Mouse (Mus musculus): ENCODE data around the gene Rapgef3. TPM values are rescaled to one million over a fixed set of nuclear protein-coding genes. Genes with fewer than 3 reads are reported as not detected.

Gene Rapgef3
- total and polyA plus RNA-seq, 2 experiments from 2014 or later = 17.6 to 57.8 TPM

DNA sequence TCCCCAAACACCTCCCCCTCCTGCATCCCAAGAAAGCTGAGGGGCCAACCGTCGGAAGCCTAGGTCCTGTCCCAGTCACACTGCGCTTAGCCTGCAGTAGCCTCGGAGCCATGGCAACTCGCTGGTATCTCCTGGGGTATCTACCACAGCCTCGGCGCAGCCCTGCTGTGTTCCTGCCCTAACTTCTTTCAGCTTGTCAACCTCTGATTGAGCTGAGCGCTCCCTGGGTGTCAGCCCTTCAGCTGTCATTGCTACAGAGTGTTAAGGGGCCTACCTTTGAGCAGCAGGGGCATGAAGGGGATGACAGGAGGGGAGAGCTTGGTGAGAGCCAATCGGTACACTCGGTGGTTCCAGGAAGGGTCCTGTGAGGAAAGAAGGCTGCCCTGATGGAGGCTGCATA is 19.5 kb downstream of the Rapgef3 start:
- no peak for DNase-seq (ENCODE audit: low spot score)
- H3K9ac ChIP-seq (replicated peaks; ENCODE audit: low read depth, low read length) = no peak overlapping the region
- peak; percentile 58 for ATAC-seq (ENCODE audit: insufficient read depth, low read depth)
- 29% methylated on average over 10 of the region's 10 CpGs for WGBS
- no peaks in the 10 kb centered on the region for H3K27me3 ChIP-seq (ENCODE audit: control insufficient read depth, insufficient read depth, low read length)
- no peak overlapping the region for H3K4me3 ChIP-seq (ENCODE audit: low read depth, low read length)
- H3K4me1 ChIP-seq (ENCODE audit: control insufficient read depth, insufficient read depth) = peaks cover 32% of the 10 kb centered on the region
- 0 out of 2 replicates have a peak, but pooled peaks have one; percentile 22 for TF ChIP-seq EP300 (IDR thresholded peaks at IDR 0.05; ENCODE audit: low read depth)
- no peak for TF ChIP-seq CTCF (IDR thresholded peaks at IDR 0.05; ENCODE audit: low read depth)
- peaks cover 12% of the 10 kb centered on the region for H3K36me3 ChIP-seq (replicated peaks; ENCODE audit: control insufficient read depth, insufficient read depth, low read length)
- H3K9me3 ChIP-seq (replicated peaks; ENCODE audit: control insufficient read depth, low read length) = no peaks in the 10 kb centered on the region
- H3K27ac ChIP-seq (ENCODE audit: low read depth) = peak overlapping the region; percentile 22; the same call in 1 of the 2 replicates
- H3K4me2 ChIP-seq (ENCODE audit: low read depth, low read length) = peak overlapping the region; percentile 1; the same call in 1 of the 2 replicates

DNA sequence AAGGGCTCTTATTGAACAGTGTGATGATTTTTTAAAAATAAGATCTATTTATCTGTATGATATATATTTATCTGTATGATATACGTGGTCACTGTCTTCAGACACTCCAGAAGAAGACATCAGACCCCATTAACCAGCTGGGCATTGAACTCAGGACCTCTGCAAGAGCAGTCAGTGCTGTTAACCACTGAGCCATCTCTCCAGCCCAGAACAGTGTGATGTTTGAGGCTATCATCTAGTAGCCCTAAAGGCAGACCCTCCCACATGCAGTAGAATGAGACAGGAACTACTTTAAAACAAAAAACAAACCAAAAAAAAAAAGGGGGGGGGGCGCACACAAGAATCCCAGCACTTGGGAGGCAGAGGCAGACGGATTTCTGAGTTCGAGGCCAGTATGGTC is 20.3 kb downstream of the Rapgef3 start:
- no peaks in the 10 kb centered on the region for H3K9me3 ChIP-seq (replicated peaks; ENCODE audit: control insufficient read depth, low read length)
- H3K27ac ChIP-seq (ENCODE audit: low read depth) = no peak overlapping the region
- H3K9ac ChIP-seq (replicated peaks; ENCODE audit: low read depth, low read length) = no peak overlapping the region
- no peak overlapping the region for H3K4me3 ChIP-seq (ENCODE audit: low read depth, low read length)
- no peak overlapping the region for H3K4me2 ChIP-seq (ENCODE audit: low read depth, low read length)
- WGBS = 92% methylated on average over 4 of the region's 4 CpGs
- ATAC-seq (ENCODE audit: insufficient read depth, low read depth) (no peak), DNase-seq (ENCODE audit: low spot score) (no peak)
- TF ChIP-seq CTCF (IDR thresholded peaks at IDR 0.05; ENCODE audit: low read depth) (no peak), EP300 (IDR thresholded peaks at IDR 0.05; ENCODE audit: low read depth) (no peak)
- peaks cover 12% of the 10 kb centered on the region for H3K36me3 ChIP-seq (replicated peaks; ENCODE audit: control insufficient read depth, insufficient read depth, low read length)
- H3K27me3 ChIP-seq (ENCODE audit: control insufficient read depth, insufficient read depth, low read length) = no peaks in the 10 kb centered on the region
- H3K4me1 ChIP-seq (ENCODE audit: control insufficient read depth, insufficient read depth) = peaks cover 34% of the 10 kb centered on the region

DNA sequence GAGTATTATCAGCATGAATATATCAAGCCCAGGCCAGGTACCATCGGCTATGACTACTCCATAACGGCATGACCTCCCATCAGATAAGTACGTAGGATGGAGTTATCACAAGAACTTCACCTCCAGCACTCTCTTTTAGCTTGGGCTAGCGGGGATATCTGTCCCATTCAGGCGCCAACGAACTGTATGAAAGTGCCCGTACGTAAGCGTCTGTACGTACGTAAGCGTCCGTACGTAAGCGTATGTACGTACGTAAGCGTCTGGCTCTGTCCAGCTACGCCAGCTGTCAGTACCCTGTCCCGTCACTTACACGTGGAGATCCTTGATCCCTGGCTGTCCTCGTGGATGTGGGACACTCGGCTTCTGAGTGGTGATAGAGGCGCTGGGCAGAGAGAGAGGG is 21.0 kb downstream of the Rapgef3 start:
- peaks cover 38% of the 10 kb centered on the region for H3K4me1 ChIP-seq (ENCODE audit: control insufficient read depth, insufficient read depth)
- H3K27ac ChIP-seq (ENCODE audit: low read depth) = no peak overlapping the region
- no peak overlapping the region for H3K4me2 ChIP-seq (ENCODE audit: low read depth, low read length)
- no peaks in the 10 kb centered on the region for H3K9me3 ChIP-seq (replicated peaks; ENCODE audit: control insufficient read depth, low read length)
- peaks cover 12% of the 10 kb centered on the region for H3K36me3 ChIP-seq (replicated peaks; ENCODE audit: control insufficient read depth, insufficient read depth, low read length)
- H3K27me3 ChIP-seq (ENCODE audit: control insufficient read depth, insufficient read depth, low read length) = no peaks in the 10 kb centered on the region
- no peak overlapping the region for H3K4me3 ChIP-seq (ENCODE audit: low read depth, low read length)
- 85% methylated on average over 24 of the region's 24 CpGs for WGBS
- TF ChIP-seq EP300 (IDR thresholded peaks at IDR 0.05; ENCODE audit: low read depth) (no peak), CTCF (IDR thresholded peaks at IDR 0.05; ENCODE audit: low read depth) (no peak)
- DNase-seq (ENCODE audit: low spot score) = no peak
- no peak overlapping the region for H3K9ac ChIP-seq (replicated peaks; ENCODE audit: low read depth, low read length)
- no peak for ATAC-seq (ENCODE audit: insufficient read depth, low read depth)

DNA sequence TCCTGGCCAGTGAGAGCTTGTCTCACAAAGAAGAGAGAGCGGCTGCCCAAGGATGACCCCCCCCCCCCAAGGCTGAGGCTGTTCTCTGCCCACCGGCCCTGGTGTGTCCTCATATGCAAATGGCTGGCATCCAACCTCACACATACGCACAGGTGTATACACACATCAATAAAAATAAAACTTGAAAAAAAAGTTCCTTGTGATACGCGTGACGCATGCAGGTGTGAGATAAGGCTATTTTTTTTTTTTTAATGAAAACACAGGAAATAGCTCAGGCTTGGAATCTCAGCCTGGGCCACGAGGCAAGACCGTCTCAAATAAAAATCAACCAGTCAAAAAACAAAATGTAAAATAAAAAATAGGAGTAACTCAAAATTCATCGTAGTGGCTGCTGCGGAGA is 21.5 kb downstream of the Rapgef3 start:
- Histone ChIP-seq H3K4me2 (ENCODE audit: low read depth, low read length) (no peak overlapping the region), H3K9me3 (replicated peaks; ENCODE audit: control insufficient read depth, low read length) (no peaks in the 10 kb centered on the region), H3K27me3 (ENCODE audit: control insufficient read depth, insufficient read depth, low read length) (no peaks in the 10 kb centered on the region), H3K36me3 (replicated peaks; ENCODE audit: control insufficient read depth, insufficient read depth, low read length) (peaks cover 12% of the 10 kb centered on the region), H3K9ac (replicated peaks; ENCODE audit: low read depth, low read length) (no peak overlapping the region), H3K4me3 (ENCODE audit: low read depth, low read length) (no peak overlapping the region), H3K27ac (ENCODE audit: low read depth) (no peak overlapping the region), H3K4me1 (ENCODE audit: control insufficient read depth, insufficient read depth) (peaks cover 40% of the 10 kb centered on the region)
- no peak for ATAC-seq (ENCODE audit: insufficient read depth, low read depth)
- WGBS = 83% methylated on average over 10 of the region's 10 CpGs
- DNase-seq (ENCODE audit: low spot score) = no peak
- TF ChIP-seq CTCF (IDR thresholded peaks at IDR 0.05; ENCODE audit: low read depth) = no peak
- TF ChIP-seq EP300 (IDR thresholded peaks at IDR 0.05; ENCODE audit: low read depth) = no peak

DNA sequence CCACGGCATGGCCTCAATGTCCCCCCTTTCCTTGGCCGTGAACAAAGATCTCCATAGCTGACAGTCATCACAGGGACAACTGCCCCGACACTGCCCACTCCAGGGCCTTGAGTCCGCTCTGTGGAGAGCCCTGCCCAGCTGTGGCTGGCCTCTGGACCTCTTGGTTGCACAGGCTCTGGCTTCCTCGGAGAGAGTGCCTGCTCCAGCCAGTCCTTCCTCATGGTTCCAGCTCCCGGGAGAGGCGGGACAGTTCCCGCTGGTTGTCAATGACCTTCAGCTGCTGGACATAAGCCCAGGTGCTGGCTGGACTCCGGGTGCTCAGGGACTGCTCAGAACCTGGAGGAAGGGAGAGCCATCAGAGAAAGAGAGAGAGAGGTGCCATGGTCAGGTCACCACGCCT is 22.4 kb downstream of the Rapgef3 start:
- Histone ChIP-seq H3K4me3 (ENCODE audit: low read depth, low read length) (no peak overlapping the region), H3K9ac (replicated peaks; ENCODE audit: low read depth, low read length) (0 out of 2 replicates have a peak overlapping the region, but pooled peaks have one; percentile 4), H3K4me1 (ENCODE audit: control insufficient read depth, insufficient read depth) (peaks cover 31% of the 10 kb centered on the region), H3K9me3 (replicated peaks; ENCODE audit: control insufficient read depth, low read length) (no peaks in the 10 kb centered on the region), H3K36me3 (replicated peaks; ENCODE audit: control insufficient read depth, insufficient read depth, low read length) (peaks cover 12% of the 10 kb centered on the region), H3K27ac (ENCODE audit: low read depth) (peak overlapping the region; percentile 58), H3K4me2 (ENCODE audit: low read depth, low read length) (peak overlapping the region; percentile 7; the same call in 1 of the 2 replicates), H3K27me3 (ENCODE audit: control insufficient read depth, insufficient read depth, low read length) (no peaks in the 10 kb centered on the region)
- no peak for TF ChIP-seq CTCF (IDR thresholded peaks at IDR 0.05; ENCODE audit: low read depth)
- no peak for TF ChIP-seq EP300 (IDR thresholded peaks at IDR 0.05; ENCODE audit: low read depth)
- ATAC-seq (ENCODE audit: insufficient read depth, low read depth) = 0 out of 2 replicates have a peak, but pooled peaks have one; percentile 10
- WGBS = 27% methylated on average over 9 of the region's 10 CpGs
- peak; percentile 41 for DNase-seq (ENCODE audit: low spot score)

DNA sequence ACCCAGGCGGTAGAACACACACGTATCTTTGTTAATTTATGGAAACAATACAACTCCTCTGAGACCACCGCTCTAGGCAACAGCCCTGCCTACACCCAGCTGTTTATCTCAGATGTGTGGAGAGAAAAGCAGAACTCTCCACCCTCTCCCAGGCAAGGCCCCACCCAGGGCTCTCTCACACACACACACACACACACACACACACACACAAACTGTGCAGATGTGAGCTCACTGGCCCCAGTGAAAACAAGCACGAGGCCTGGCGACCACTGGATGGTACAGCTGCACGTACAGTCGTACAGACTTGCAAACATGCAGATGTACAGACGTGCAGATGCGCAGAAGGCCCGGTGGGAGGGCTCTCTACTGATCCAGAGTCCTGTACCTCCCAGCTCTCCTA is 22.8 kb downstream of the Rapgef3 start:
- Histone ChIP-seq H3K4me1 (ENCODE audit: control insufficient read depth, insufficient read depth) (peaks cover 28% of the 10 kb centered on the region), H3K36me3 (replicated peaks; ENCODE audit: control insufficient read depth, insufficient read depth, low read length) (peaks cover 12% of the 10 kb centered on the region), H3K9me3 (replicated peaks; ENCODE audit: control insufficient read depth, low read length) (no peaks in the 10 kb centered on the region), H3K4me2 (ENCODE audit: low read depth, low read length) (peak overlapping the region; percentile 7; the same call in 1 of the 2 replicates), H3K4me3 (ENCODE audit: low read depth, low read length) (no peak overlapping the region), H3K9ac (replicated peaks; ENCODE audit: low read depth, low read length) (0 out of 2 replicates have a peak overlapping the region, but pooled peaks have one; percentile 4), H3K27me3 (ENCODE audit: control insufficient read depth, insufficient read depth, low read length) (no peaks in the 10 kb centered on the region), H3K27ac (ENCODE audit: low read depth) (peak overlapping the region; percentile 58)
- ATAC-seq (ENCODE audit: insufficient read depth, low read depth) = 0 out of 2 replicates have a peak, but pooled peaks have one; percentile 12
- 62% methylated on average over 10 of the region's 10 CpGs for WGBS
- DNase-seq (ENCODE audit: low spot score) = peak; percentile 78
- TF ChIP-seq EP300 (IDR thresholded peaks at IDR 0.05; ENCODE audit: low read depth) (no peak), CTCF (IDR thresholded peaks at IDR 0.05; ENCODE audit: low read depth) (no peak)

Data from heart, postnatal 0 days (tissue).